Mouse (Mus musculus) spleen, adult 18-20 months (tissue): ENCODE measurements at regions not wholly inside any gene's neighbourhood (a gene's known extent, or its start where the extent isn't known, plus 50 kb on each side); places are given as distances from the start of the nearest gene placed in this dataset.
"Not testable (repeated sequence)": the region's sequence is repeated elsewhere in the genome, so short reads cannot be mapped to it uniquely, and the experiment has no call there.

Experiments used
- DNase-seq, 2 experiments: peaks; one replicate each; pipeline ENCODE4 v3.0.0; 2022; ENCODE audit warnings: mixed read lengths in 2 of 2

DNA sequence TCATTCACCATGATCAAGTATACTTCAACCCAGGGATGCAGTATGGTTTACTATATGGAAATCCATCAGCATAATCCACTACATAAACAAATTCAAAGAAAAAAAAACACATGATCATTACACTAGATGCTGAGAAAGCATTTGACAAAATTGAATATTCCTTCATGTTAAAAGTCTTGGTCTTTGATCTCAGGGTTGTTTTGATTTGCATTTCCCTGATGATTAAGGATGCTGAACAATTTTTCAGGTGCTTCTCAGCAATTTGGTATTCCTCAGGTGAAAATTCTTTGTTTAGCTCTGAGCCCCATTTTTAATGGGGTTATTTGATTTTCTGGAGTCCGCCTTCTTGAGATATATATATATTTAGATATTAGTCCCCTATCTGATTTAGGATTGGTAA lies 123.4 kb upstream of the Hsf2 start:
- DNase-seq, result not testable (repeated sequence)
